ENCODE assay signal across 9 mouse cellular contexts in genomic region chr2:166022327-166022726, GRCm38 (mm10). TPM values are rescaled to one million over a fixed set of nuclear protein-coding genes. Genes with fewer than 3 reads are reported as not detected.
DNase-seq lines count a peak whose midpoint lies in the region; ATAC-seq and TF ChIP-seq lines count a peak whose summit lies in the region.
"Had no signal": no experiment of that assay in that cellular context is flagged by ENCODE, and none has a peak within 500 bp of the region (broad histone marks: within the 10 kb centered on the region; RNA-seq: fewer than 3 reads in every experiment).

No protein-coding gene starts in this region.

- H3K4me2 ChIP-seq in heart, postnatal 0 days (ENCODE audit: low read depth, low read length) = peak overlapping the region; percentile 18; the same call in 1 of the 2 replicates
- H3K4me2 ChIP-seq in kidney, embryonic 16.5 days (replicated peaks; ENCODE audit: low read depth, low read length) = peak overlapping the region; percentile 18; the same call in 1 of the 2 replicates
- H3K4me2 ChIP-seq: limb, embryonic 12.5 days had no signal

- H3K9ac ChIP-seq in heart, postnatal 0 days (replicated peaks; ENCODE audit: low read depth, low read length) = no peak overlapping the region
- 0 out of 2 replicates have a peak overlapping the region, but pooled peaks have one; percentile 31 for H3K9ac ChIP-seq in kidney, embryonic 16.5 days (replicated peaks; ENCODE audit: low read length)
- H3K9ac ChIP-seq: limb, embryonic 12.5 days had no signal

- H3K27me3 ChIP-seq in heart, postnatal 0 days (ENCODE audit: control insufficient read depth, insufficient read depth, low read length) = no peaks in the 10 kb centered on the region
- H3K27me3 ChIP-seq in kidney, embryonic 16.5 days (ENCODE audit: insufficient read depth, low read length) = no peaks in the 10 kb centered on the region
- H3K27me3 ChIP-seq: limb, embryonic 12.5 days had no signal

- no peak for TF ChIP-seq CTCF in heart, postnatal 0 days (IDR thresholded peaks at IDR 0.05; ENCODE audit: low read depth)

- DNase-seq in heart, postnatal 0 days (ENCODE audit: low spot score) = no peak
- DNase-seq in heart, postnatal 4 days = no peak
- peak; percentile 41 to 48 for DNase-seq in B cell, adult 2 months
- DNase-seq in R1 (ENCODE audit: low read depth, low spot score) = peak; percentile 85
- no peak for DNase-seq in frontal cortex, postnatal 25 days (ENCODE audit: low spot score in 2 of 2)

- peak overlapping the region; percentile 78 for H3K27ac ChIP-seq in heart, postnatal 0 days (ENCODE audit: low read depth)
- peak overlapping the region; percentile 74 for H3K27ac ChIP-seq in kidney, embryonic 16.5 days (ENCODE audit: low read length)
- H3K27ac ChIP-seq: limb, embryonic 12.5 days had no signal

- H3K4me3 ChIP-seq in heart, postnatal 0 days (ENCODE audit: low read depth, low read length) = no peak overlapping the region
- no peak overlapping the region for H3K4me3 ChIP-seq in kidney, embryonic 16.5 days (ENCODE audit: low read length)
- H3K4me3 ChIP-seq: limb, embryonic 12.5 days had no signal

- no peaks in the 10 kb centered on the region for H3K9me3 ChIP-seq in heart, postnatal 0 days (replicated peaks; ENCODE audit: control insufficient read depth, low read length)
- no peaks in the 10 kb centered on the region for H3K9me3 ChIP-seq in kidney, embryonic 16.5 days (ENCODE audit: low read length)
- H3K9me3 ChIP-seq: limb, embryonic 12.5 days had no signal

- peaks cover 25% of the 10 kb centered on the region; the same call in 1 of the 2 replicates for H3K4me1 ChIP-seq in heart, postnatal 0 days (ENCODE audit: control insufficient read depth, insufficient read depth)
- peaks cover 54% of the 10 kb centered on the region for H3K4me1 ChIP-seq in kidney, embryonic 16.5 days (ENCODE audit: insufficient read depth, low read length)

- 25% methylated on average over 8 of the region's 8 CpGs for WGBS in heart, postnatal 0 days
- 31% methylated on average over 8 of the region's 8 CpGs for WGBS in kidney, embryonic 16.5 days

- TF ChIP-seq EP300 in heart, postnatal 0 days (IDR thresholded peaks at IDR 0.05; ENCODE audit: low read depth) = no peak

- ATAC-seq in heart, postnatal 0 days (ENCODE audit: insufficient read depth, low read depth) = no peak
- ATAC-seq in kidney, embryonic 16.5 days (ENCODE audit: low FRiP score, low TSS enrichment) = peak; percentile 50; the same call in 1 of the 2 replicates
- no peak for ATAC-seq in erythroid progenitor cell, adult 5-6 weeks (replicated peaks; ENCODE audit: low FRiP score, poor library complexity, severe bottlenecking)
- no peak for ATAC-seq in megakaryocyte, adult 5-6 weeks (ENCODE audit: poor library complexity, severe bottlenecking)

- H3K36me3 ChIP-seq in heart, postnatal 0 days (replicated peaks; ENCODE audit: control insufficient read depth, insufficient read depth, low read length) = no peaks in the 10 kb centered on the region
- H3K36me3 ChIP-seq in kidney, embryonic 16.5 days (ENCODE audit: insufficient read depth, low read length) = no peaks in the 10 kb centered on the region
- H3K36me3 ChIP-seq: limb, embryonic 12.5 days had no signal

RNA-seq across cellular contexts. Expression of gene Ncoa3, which starts 29.9 kb away (rescaled TPM):
- total RNA-seq in heart, postnatal 0 days (2014; rRNA removed; ENCODE audit: low replicate concordance) = 17.7 and 48.7 TPM in 2 replicates
- polyA plus RNA-seq in heart, postnatal 0 days (2015; fragmentation: Nextera tagmentation; extraction: Ambion mirVana) = 5.8 and 6.2 TPM in 2 replicates
- total RNA-seq in heart, postnatal 4 days (2021) = 10 to 100 TPM; 21.2 to 23.2 TPM
- polyA plus RNA-seq in kidney, embryonic 16.5 days (2015; fragmentation: Nextera tagmentation; extraction: Ambion mirVana) = 19.1 and 22.8 TPM in 2 replicates
- 17.6 and 20.5 TPM in 2 replicates for total RNA-seq in erythroid progenitor cell, adult 5-6 weeks (2015; ENCODE audit: low replicate concordance)
- total RNA-seq in erythroid progenitor cell, adult 5-6 weeks (2017; ENCODE audit: low replicate concordance) = 3.6 and 3.9 TPM in 2 replicates
- 50.7 and 54.8 TPM in 2 replicates for total RNA-seq in megakaryocyte, adult 5-6 weeks (2015)
- total RNA-seq in megakaryocyte, adult 5-6 weeks (2017) = 55.7 and 59.8 TPM in 2 replicates

Comparison
In these comparisons a context has a peak if more than half of its experiments do, and no peak if none do; other contexts are left out.
1. DNase-seq: peak in B cell, adult 2 months (2 of 2) and R1 (single experiment); none in heart, postnatal 0 days (single experiment), heart, postnatal 4 days (single experiment) and frontal cortex, postnatal 25 days (0 of 2).